Mouse (Mus musculus) lung, embryonic 16.5 days (tissue): ENCODE measurements around the gene Zfp672. TPM values are rescaled to one million over a fixed set of nuclear protein-coding genes. Genes with fewer than 3 reads are reported as not detected.
A peak's percentile ranks its signal among the peaks of the same experiment; 100 is the strongest.

Experiments
- ATAC-seq: fragments of 200-750 bp; cut with Nextera tagmentation; 2 replicates; pipeline ENCODE4 v1.8.0; 2017; ENCODE audit warnings: low read depth, mild to moderate bottlenecking, moderate library complexity
- H3K27ac ChIP-seq: fragments of 300-500 bp; sonication (generic); 2 replicates; pipeline ENCODE4 v1.5.1; 2014; ENCODE audit warnings: mild to moderate bottlenecking, control low read depth, low read length
- H3K27me3 ChIP-seq: fragments of 300-500 bp; sonication (generic); 2 replicates; pipeline ENCODE4 v1.6.1; 2014; ENCODE audit warnings: low read depth, low read length, mixed read lengths; ENCODE audit not compliant: control insufficient read depth, insufficient read depth
- H3K36me3 ChIP-seq: fragments of 300-500 bp; sonication (generic); 2 replicates; pipeline ENCODE4 v1.6.1; 2014; ENCODE audit warnings: low read length; ENCODE audit not compliant: control insufficient read depth, insufficient read depth
- H3K4me1 ChIP-seq: fragments of 300-500 bp; sonication (generic); replicated peaks from 2 replicates; pipeline ENCODE4 v1.6.1; 2014; ENCODE audit warnings: low read length, mixed read lengths; ENCODE audit not compliant: control insufficient read depth, insufficient read depth
- H3K4me2 ChIP-seq: fragments of 300-500 bp; sonication (generic); 2 replicates; pipeline ENCODE4 v1.6.1; 2014; ENCODE audit warnings: low read depth, low read length, control low read depth
- H3K4me3 ChIP-seq: fragments of 300-500 bp; sonication (generic); 2 replicates; pipeline ENCODE4 v1.5.1; 2014; ENCODE audit warnings: mild to moderate bottlenecking, low read length, control low read depth
- H3K9ac ChIP-seq: fragments of 300-500 bp; sonication (generic); 2 replicates; pipeline ENCODE4 v1.6.1; 2014; ENCODE audit warnings: low read length, control low read depth
- H3K9me3 ChIP-seq: fragments of 300-500 bp; sonication (generic); 2 replicates; pipeline ENCODE4 v1.6.1; 2016; ENCODE audit warnings: low read length; ENCODE audit not compliant: control insufficient read depth
- WGBS: fragments of 180-500 bp; shearing (Covaris S2); extraction: QIAGEN DNeasy Blood & Tissue Kit; methylation state at CpG from one replicate; pipeline ENCODE4 v1.1.7; 2014; 5-methylcytosine and 5-hydroxymethylcytosine counted together
- polyA plus RNA-seq: library from polyadenylated mRNA; unstranded; fragments of >200 nt; fragmentation: Nextera tagmentation; extraction: Ambion mirVana; gene quantifications from 2 replicates; pipeline ENCODE4 v1.2.1, GENCODE M21; 2015

Gene Zfp672
- polyA plus RNA-seq, 1 experiment from 2014 or later = 35.4 TPM

DNA sequence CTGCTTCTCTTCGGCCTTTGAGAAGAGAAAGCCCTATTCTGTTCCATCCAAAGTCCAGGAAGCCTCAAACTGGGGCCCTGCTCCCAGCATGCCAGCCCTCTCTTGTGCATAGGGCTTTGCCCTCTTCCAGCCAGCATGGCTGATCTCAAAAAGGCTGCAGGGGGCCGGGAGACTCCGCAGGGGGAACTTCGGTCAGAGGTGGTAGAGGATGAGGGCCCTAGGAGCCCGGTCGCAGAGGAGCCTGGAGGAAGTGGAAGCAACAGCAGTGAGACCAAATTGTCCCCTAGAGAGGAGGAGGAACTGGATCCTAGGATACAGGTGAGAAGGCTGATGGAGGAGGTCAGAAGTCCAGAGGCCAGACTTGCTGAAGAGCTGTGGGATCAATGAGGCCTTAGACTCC is 1.4 kb upstream of the Zfp672 start:
- Histone ChIP-seq H3K4me3 (peak overlapping the region; percentile 90), H3K36me3 (peaks cover 12% of the 10 kb centered on the region), H3K9me3 (no peaks in the 10 kb centered on the region), H3K27me3 (no peaks in the 10 kb centered on the region), H3K27ac (no peak overlapping the region), H3K4me1 (peaks cover 17% of the 10 kb centered on the region), H3K9ac (peak overlapping the region; percentile 90), H3K4me2 (peak overlapping the region; percentile 94)
- no peak for ATAC-seq
- 77% methylated on average over 6 of the region's 6 CpGs for WGBS

DNA sequence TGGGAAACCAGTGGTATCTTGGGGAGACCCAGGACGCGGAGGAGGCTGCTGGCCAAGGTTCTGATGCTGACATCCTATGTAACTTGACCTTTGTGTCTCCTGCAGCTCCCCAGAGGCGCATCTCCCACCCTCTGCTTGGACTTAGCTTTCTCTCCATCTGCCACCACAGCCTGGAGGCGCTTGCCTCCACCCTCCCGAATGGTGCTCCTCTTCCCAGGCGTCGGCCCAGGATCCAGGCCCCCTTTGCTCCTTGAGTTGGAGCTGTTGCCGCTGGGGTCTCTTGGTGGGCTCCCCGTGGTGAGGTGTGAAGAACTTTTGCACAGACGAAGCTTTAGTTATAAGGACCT is 983 bp upstream of the Zfp672 start:
- Histone ChIP-seq H3K27ac (peak overlapping the region; percentile 60; the same call in 1 of the 2 replicates), H3K4me3 (peak overlapping the region; percentile 90), H3K9ac (peak overlapping the region; percentile 90), H3K9me3 (no peaks in the 10 kb centered on the region), H3K4me2 (peak overlapping the region; percentile 94), H3K27me3 (no peaks in the 10 kb centered on the region), H3K4me1 (peaks cover 17% of the 10 kb centered on the region), H3K36me3 (peaks cover 12% of the 10 kb centered on the region)
- WGBS = 12% methylated on average over 10 of the region's 10 CpGs
- ATAC-seq = no peak

GRCm38 (mm10) chr11:58329906-58330275 is 248 bp downstream of the Zfp672 start:
- no peaks in the 10 kb centered on the region for H3K27me3 ChIP-seq
- ATAC-seq = peak; percentile 29
- no peaks in the 10 kb centered on the region for H3K9me3 ChIP-seq
- H3K9ac ChIP-seq = peak overlapping the region; percentile 90
- peak overlapping the region; percentile 56 for H3K27ac ChIP-seq
- peak overlapping the region; percentile 92 for H3K4me2 ChIP-seq
- peak overlapping the region; percentile 90 for H3K4me3 ChIP-seq
- WGBS = 0% methylated on average over 21 of the region's 21 CpGs
- H3K4me1 ChIP-seq = peaks cover 17% of the 10 kb centered on the region
- peaks cover 12% of the 10 kb centered on the region for H3K36me3 ChIP-seq

DNA sequence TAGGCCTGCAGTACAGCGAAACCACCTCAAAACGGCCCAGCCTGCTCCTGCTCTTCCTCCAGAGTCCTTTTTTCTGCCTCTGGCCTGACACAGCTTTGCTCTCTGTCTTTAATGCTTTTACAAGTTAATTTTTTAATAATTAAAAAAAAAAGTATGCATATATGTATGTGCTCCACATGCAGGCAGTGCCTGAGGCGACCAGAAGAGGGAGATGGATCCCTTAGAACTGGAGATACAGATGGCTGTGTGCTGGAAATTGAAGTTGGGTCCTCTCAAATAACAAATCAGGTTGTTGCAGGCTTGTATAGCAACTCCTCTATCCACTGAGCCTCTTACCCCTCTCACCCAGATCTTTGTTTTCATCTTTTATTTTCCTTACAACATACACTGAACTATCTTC is 3.4 kb downstream of the Zfp672 start:
- Histone ChIP-seq H3K4me3 (no peak overlapping the region), H3K36me3 (peaks cover 12% of the 10 kb centered on the region), H3K9ac (no peak overlapping the region), H3K4me1 (peaks cover 27% of the 10 kb centered on the region), H3K4me2 (no peak overlapping the region), H3K27me3 (no peaks in the 10 kb centered on the region), H3K9me3 (no peaks in the 10 kb centered on the region), H3K27ac (no peak overlapping the region)
- ATAC-seq = no peak
- 96% methylated on average over 3 of the region's 3 CpGs for WGBS

DNA sequence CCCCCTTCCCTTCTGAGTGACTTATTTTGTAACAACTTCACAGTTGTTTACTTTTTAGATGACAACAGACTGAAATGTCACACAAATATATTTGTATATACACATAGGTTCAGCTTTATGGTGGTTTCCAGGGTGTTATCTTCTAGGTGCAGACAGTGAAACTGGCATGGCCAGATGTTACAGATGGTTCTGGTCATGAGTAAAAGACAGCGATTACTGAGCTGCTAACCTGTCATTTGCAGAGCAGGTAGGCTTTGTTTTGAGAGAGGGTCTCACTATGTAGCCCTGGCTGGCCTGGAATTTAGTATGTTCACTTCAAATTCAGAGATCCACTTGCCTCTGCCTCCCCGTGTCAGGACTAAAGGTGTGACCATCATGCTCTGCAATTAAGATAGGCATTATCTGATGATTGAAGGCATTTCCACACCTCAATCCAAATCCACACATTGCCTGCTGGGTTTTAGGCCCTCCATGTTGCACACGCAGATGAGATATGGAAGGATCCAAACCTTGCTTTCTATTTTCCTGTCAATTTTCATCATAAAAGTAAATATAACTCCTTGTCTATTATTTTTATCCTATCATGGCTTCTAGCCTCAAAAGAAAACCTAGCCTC is 5.4 kb downstream of the Zfp672 start:
- H3K36me3 ChIP-seq = peaks cover 14% of the 10 kb centered on the region
- H3K4me1 ChIP-seq = peaks cover 23% of the 10 kb centered on the region
- ATAC-seq = no peak
- no peaks in the 10 kb centered on the region for H3K9me3 ChIP-seq
- no peak overlapping the region for H3K4me2 ChIP-seq
- no peak overlapping the region for H3K4me3 ChIP-seq
- no peak overlapping the region for H3K9ac ChIP-seq
- no peak overlapping the region for H3K27ac ChIP-seq
- WGBS = 74% methylated on average over 3 of the region's 3 CpGs
- H3K27me3 ChIP-seq = no peaks in the 10 kb centered on the region

DNA sequence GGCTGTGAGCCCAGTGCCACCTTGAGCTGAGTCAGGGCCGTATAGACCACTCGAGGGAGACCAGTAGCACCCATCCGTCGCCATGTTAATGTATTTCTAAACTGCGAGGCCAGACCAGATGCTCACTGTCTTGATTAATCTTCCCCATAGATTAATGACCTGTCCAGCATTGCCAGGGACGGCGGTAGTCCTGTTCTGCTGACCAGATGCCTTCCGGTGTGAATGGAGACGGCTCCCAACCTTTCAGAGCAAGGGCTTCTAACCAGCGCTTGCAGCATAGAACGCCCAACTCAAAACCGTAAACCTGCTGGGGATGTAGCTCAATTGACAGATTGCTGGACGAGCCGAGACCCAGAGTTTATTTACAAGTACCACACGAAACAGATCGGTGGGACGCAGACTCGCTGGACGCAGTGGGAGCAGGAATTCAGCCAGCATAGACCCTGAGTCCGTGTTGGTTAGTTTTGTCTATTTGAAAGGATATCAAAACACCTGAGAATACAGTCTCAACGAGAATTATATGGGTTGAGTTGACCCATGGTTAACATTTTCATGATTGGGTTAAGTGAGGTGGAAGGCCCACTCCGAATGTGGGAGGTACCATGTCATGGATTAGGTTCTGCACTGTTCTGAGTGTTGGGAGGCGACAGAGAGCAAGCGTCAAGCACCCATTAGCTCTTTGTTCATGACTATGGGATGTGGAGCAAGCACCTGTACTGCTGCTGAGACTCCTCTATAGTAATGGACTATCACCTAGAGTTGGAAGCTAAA is 6.4 kb downstream of the Zfp672 start:
- peaks cover 16% of the 10 kb centered on the region for H3K4me1 ChIP-seq
- WGBS = 8% methylated on average over 24 of the region's 24 CpGs
- peak overlapping the region; percentile 98 for H3K27ac ChIP-seq
- peaks cover 19% of the 10 kb centered on the region for H3K36me3 ChIP-seq
- H3K4me2 ChIP-seq = peak overlapping the region; percentile 84
- H3K9me3 ChIP-seq = no peaks in the 10 kb centered on the region
- H3K4me3 ChIP-seq = peak overlapping the region; percentile 87
- H3K9ac ChIP-seq = peak overlapping the region; percentile 95
- no peaks in the 10 kb centered on the region for H3K27me3 ChIP-seq
- ATAC-seq = peak; percentile 12

DNA sequence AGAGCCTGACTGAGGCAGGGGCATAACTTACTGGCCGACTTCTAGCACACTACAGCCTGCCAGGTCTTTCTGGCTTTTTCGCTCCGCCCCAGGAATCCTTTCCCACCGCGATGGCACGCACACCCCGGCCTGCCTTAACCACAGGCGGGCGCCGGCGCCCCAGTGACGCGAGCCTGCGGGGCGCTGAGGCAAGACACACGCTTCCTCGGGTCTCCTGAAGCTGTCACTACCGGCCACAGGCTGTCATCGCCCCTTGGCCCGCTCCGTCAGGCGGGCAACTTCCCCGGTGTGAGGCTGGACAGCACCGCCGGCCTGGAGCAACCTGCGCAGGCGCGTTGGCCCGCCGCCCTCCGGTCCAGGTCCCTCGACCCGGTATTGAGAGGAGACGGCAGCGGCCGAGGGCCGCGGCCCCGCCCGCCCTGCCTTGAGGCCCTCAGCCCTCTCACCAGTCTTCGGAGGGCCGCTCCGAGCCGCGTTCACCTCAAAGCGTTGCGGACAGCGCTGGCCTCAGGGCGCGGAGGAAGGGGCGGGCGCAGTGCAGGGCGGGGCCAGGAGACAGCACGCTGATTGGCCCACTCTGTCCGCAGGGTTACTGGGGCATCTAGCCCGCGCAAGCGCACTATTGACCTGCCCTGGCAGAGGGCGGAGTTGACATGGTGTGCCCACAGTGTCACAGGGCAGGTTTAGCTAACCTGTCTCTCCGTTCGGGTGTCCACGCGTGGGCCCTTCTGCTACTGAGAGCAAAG is 7.1 kb downstream of the Zfp672 start:
- under 1% methylated on average over 61 of the region's 63 CpGs for WGBS
- Histone ChIP-seq H3K4me3 (peak overlapping the region; percentile 87), H3K27ac (peak overlapping the region; percentile 98), H3K9me3 (no peaks in the 10 kb centered on the region), H3K9ac (peak overlapping the region; percentile 95), H3K4me1 (peaks cover 16% of the 10 kb centered on the region), H3K4me2 (peak overlapping the region; percentile 84), H3K27me3 (no peaks in the 10 kb centered on the region), H3K36me3 (peaks cover 22% of the 10 kb centered on the region)
- peak; percentile 99 for ATAC-seq

DNA sequence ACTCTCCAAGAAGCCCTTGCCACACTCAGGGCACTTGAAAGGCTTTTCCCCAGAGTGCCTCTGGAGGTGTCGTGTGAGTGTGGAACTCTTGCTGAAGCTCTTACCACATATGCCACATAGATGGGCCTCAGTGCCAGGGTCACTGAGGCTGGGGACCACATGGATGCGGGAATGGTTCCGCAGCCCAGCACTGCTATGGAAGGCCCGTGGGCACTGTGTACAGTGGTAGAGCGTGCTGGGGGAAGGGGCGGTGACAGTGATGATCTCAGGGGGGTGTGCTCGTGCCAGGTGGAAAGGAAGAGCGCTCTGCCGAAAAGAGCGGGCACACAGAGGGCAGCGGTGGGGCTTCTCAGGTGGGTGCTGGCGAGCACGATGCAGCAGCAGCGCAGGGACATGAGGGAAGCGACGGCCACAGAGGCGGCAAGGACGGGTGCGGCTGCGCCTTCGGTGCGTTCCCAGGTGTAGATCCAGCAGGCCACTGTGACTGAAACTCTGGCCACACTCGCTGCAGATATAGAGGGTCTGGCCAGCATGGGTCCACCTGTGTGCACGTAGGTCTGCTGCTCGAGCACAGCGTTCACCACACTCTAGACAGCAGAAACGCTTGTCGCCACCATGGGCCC is 13.3 kb downstream of the Zfp672 start:
- Histone ChIP-seq H3K9me3 (no peaks in the 10 kb centered on the region), H3K4me2 (no peak overlapping the region), H3K27ac (no peak overlapping the region), H3K4me3 (no peak overlapping the region), H3K36me3 (peaks cover 18% of the 10 kb centered on the region), H3K4me1 (peaks cover 4% of the 10 kb centered on the region), H3K27me3 (no peaks in the 10 kb centered on the region), H3K9ac (no peak overlapping the region)
- ATAC-seq = peak; percentile 49; the same call in 1 of the 2 replicates
- WGBS = 64% methylated on average over 28 of the region's 28 CpGs

- H3K4me2 ChIP-seq = no peak overlapping the region
- no peaks in the 10 kb centered on the region for H3K9me3 ChIP-seq
- 85% methylated on average over 17 of the region's 17 CpGs for WGBS
- H3K27me3 ChIP-seq = no peaks in the 10 kb centered on the region
- no peak overlapping the region for H3K9ac ChIP-seq
- H3K27ac ChIP-seq = no peak overlapping the region
- no peaks in the 10 kb centered on the region for H3K4me1 ChIP-seq
- ATAC-seq = 0 out of 2 replicates have a peak, but pooled peaks have one; percentile 17
- no peak overlapping the region for H3K4me3 ChIP-seq
- peaks cover 18% of the 10 kb centered on the region for H3K36me3 ChIP-seq
Observed at GRCm38 (mm10) chr11:58316344-58316743, 13.8 kb downstream of the Zfp672 start.
